Mouse (Mus musculus) liver, embryonic 14.5 days (tissue): ENCODE results near the gene 4931406P16Rik.

Source experiments
- CTCF ChIP-seq: IDR thresholded peaks from 2 replicates; pipeline ENCODE4 v1.5.1; 2016; ENCODE audit warnings: antibody characterized with exemption, low read depth, control low read depth
- EP300 ChIP-seq: IDR thresholded peaks from 2 replicates; pipeline ENCODE4 v1.6.1; 2016; ENCODE audit warnings: antibody characterized with exemption, low read depth

GRCm38 (mm10) chr7:34213281-34213680 is 100.1 kb downstream of the 4931406P16Rik start:
- TF ChIP-seq CTCF (no peak), EP300 (no peak)
